Mouse (Mus musculus): Measurements from ENCODE around the gene Zyx.

- TF ChIP-seq CTCF (IDR thresholded peaks at IDR 0.05; ENCODE audit: low read depth, low read length) (no peak), POLR2A (IDR thresholded peaks at IDR 0.05; ENCODE audit: borderline replicate concordance, low read depth, low read length) (no peak)
Measured at GRCm38 (mm10) chr6:42383360-42383759, 33.9 kb downstream of the Zyx start.
